Mouse (Mus musculus): ENCODE data around the gene Abcg4. TPM values are rescaled to one million over a fixed set of nuclear protein-coding genes. Genes with fewer than 3 reads are reported as not detected.

Abcg4 gene
- polyA plus RNA-seq (2014; fragmentation: Illumina TruSeq; extraction: RNeasy Lipid Tissue Mini Kit (QIAGEN cat#74804); ENCODE audit: low read depth, low replicate concordance), result 2.2 TPM

DNA sequence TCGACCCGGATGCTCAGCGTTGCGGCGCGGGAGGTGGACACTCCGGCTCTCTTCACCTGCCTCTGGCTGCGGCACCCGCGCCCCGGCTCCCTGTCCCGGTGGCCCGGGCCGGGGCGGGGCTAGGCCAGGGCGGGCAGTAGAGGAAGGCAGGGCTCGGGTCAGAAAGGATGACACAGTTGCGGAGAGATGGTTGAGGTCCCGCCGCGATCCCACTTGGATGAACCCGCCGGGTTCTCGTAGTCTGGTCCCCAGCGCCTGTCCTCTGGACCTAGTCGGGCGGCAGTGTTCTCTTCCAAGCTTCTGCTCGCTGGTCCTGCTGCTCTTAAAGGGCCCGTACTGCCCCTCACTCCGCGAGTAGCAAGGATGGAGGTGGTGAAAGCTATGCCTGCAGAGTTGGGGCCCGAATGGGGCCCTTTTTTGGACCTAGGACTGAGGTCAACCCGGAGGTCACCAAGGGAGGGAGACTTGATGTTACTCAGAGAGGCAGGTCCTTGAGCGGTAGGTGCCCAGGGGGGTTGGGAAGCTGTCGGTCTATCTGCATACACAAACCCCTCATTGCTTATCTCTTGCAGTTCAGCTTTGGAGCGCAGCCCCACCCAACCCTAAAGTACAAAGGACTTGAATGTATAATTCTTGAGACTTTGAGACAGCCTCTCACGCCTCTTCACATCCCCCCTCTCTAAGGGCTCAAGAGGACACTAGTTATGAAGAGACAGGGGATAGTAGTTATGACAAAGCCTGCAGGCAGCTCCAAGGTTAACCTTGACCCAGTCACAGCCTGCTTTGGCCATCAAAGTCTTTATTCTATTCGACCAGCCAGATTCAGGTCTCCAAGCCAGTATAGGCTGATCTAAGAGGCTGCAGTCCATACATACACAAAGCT is at the start of gene Abcg4:
TSS of gene Abcg4 (minus strand) at position 540 of the 883 bp plus-strand sequence.

DNA sequence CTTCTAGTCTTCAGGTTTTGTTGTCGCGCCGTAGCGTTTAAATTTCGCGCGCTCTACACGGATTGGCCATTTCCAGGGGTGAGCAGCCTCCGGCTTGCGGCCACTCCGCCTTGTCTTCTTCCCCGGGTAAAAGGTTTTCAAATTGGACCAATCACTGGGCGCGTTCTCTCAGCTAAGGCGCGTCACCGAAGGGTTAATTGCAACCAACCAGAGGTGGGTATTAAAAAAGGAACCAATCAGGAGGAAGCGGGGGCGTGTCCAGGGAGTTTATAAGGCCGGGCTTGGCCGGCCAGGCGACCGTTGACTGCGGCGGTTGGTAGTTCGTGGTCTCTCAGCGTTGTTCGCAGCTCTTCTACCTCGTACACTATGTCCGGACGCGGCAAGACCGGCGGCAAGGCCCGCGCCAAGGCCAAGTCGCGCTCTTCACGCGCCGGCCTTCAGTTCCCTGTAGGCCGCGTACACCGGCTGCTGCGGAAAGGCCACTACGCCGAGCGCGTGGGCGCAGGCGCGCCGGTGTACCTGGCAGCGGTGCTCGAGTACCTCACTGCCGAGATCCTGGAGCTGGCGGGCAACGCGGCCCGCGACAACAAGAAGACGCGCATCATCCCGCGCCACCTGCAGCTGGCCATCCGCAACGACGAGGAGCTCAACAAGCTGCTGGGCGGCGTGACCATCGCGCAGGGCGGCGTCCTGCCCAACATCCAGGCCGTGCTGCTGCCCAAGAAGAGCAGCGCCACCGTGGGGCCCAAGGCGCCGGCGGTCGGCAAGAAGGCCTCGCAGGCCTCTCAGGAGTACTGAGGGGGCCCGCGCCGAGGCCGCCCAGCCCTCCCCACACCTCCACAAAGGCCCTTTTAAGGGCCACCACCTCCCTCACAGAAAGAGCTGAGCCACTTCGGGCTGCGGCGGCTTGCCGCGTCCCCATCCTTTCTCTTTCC is 46.2 kb upstream of the Abcg4 start, which contains the start of gene H2afx:
TSS of gene H2afx (plus strand) at position 299 of the 935 bp plus-strand sequence.

DNA sequence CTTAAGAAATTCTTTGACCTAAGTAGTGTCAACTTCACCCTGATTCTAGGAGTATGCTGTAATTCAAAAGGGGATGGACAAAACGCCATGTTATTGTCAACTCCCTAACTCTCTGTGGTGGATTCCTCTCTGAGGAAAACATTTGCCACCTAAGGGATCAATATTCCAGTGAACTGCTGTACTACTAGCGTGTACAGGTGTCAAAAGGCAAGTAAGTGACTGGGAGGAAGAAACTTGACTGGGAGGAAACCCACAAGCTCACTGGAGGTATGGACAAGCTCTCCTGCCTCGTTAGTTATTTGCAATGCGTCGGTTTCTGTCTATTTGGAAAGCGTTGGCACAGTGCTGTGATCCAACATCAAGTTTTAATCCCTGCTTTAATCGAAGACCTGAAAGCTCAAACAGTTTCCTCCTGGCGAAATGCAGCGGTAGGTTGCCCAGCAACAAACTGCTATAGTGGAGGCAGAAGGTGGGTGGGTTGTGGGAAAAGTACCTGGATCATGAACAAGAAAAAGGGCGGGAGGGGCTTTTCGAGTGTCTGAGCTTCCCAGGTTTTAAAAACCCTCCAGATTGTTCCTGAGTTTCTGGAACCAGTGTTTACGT is 37.5 kb upstream of the Abcg4 start, which contains the start of gene Dpagt1:
TSS of gene Dpagt1 (plus strand) at position 252 of the 603 bp plus-strand sequence.

DNA sequence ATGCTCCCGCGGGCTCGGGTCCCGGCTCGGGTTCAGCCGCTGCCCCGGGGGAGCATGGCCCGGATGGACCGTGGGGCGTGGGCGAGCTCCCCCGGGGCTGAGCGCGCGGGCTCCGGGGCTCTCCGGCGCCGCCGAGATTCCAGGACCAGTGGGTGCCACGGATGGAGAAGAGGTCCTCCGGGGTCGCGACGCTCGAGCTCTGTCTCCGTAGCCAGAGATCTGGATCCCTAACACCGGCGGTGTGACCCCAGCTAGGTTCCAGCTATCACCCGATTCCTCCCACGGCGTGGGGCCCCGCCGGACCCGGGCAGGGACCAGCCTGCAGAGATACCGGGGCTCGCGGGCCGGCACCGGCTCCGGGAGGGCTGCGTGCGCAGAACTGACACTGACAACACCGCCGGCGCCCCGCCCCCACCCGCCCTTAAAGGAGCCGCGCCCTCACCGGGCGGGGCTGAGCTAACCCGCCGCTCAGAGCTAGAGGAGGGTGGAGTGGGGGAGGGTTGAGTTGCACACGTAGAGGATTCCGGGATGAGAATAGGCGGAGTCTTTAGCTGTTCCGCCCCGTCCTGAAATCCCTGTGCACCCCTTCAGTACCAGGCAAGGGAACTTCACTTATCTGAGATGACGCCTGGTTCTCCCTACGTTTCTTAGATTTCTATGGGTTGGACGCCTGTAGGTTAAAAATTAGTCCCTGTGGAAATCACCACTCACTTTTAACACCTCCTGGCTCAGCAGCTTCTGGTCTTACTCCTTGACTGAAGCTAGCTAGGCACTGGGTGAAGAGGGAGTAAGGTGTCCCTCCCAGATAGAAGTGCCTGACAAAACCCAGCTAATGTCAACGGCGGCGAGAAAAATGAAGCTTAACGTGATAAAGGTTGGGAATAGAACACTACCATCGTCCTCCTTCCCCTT is 31.7 kb upstream of the Abcg4 start, which contains the start of gene C2cd2l:
TSS of gene C2cd2l (minus strand) at position 399 of the 912 bp plus-strand sequence.

DNA sequence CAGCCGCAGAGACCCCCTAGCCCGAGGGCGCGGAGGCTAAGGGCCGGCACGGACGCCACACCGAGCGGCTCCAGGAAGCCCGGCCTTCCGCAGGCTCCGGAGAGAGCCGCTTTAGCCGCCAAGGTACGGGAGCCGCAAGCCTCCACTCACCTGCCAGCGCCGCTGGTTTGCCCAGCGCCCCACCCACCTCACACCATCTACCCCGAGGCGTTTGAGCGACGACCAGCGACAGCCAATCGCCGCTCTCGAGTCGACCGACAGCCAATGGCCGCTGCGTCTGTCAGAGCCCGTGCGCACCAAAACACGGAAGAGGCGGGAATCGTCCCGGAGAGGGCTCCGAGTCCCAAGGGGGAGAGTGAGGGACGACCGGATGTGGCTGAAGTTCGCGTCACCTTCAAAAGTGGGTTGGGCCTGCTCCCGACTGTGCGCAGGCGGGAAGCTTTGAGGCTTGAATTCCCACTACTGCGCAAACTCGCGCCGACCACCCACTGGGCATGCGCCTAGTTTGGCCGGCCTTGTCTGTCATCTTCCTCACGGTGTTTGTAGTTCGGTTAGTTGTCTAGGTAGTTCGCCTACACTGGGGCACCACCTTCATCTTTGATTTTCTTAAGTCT is 17.2 kb upstream of the Abcg4 start, which contains the start of gene Hinfp:
TSS of gene Hinfp (minus strand) at position 206 of the 614 bp plus-strand sequence.

DNA sequence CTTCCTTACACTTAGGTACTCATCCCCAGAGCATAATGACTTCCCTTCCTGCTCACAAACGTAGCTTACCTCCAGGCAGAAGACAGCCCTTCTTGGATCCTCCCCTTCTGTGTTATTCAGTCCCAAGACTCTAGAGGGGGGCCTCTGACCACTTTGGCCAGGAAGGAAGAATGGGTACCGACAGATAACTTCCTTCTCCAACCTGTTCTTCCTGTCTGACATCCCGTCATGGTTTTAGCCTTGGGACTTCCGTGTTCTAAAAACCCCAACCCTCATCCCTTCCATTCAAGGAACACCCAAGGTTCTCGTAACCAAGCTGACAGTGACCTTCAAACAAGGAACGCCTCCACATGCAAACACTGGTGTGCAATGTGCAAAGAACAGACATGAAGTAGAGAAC is 20.0 kb downstream of the Abcg4 start, which contains the start of gene Nlrx1:
TSS of gene Nlrx1 (minus strand) at position 168 of the 400 bp plus-strand sequence.

DNA sequence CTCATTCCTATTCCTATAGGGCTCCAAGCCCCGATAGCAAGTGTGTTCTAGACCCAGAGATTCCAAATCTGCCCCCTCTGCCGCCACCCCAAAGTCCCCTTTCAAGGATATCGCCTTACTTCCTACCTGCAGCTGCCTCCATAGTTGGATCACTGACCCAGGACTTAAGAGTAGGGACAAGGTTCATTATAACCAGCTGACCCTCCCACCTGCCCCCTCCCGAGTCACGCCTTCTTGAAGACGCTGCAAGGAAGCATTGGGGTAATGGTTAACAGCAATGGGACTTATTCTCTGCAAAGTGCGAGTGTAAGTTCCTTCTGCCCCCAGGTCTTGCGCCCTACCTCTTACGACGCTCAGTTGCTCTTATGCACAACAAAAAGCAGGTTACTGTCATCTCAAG is 37.1 kb downstream of the Abcg4 start, which contains the start of gene Pdzd3:
TSS of gene Pdzd3 (minus strand) at position 158 of the 400 bp plus-strand sequence.

DNA sequence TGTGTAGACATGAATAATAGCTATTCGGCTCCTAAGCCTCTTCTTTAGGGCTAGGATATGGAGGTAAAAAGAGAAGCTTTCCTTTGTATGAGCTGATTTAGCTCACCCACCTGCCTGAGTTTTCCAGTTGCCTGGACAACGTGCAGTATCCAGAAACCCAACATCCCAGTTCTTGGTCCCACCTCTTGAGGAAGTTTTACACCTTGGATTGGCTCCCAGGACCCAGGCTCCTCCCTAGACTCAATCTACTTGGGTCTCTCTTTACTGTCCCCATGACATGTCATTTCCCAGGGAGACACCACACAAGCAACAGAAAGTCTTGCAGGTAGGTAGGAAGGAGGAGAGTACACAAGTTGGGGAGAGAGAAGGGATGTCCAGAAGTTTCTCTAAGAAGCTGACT is 48.0 kb downstream of the Abcg4 start, which contains the start of gene Ccdc153:
TSS of gene Ccdc153 (plus strand) at position 278 of the 400 bp plus-strand sequence.

DNA sequence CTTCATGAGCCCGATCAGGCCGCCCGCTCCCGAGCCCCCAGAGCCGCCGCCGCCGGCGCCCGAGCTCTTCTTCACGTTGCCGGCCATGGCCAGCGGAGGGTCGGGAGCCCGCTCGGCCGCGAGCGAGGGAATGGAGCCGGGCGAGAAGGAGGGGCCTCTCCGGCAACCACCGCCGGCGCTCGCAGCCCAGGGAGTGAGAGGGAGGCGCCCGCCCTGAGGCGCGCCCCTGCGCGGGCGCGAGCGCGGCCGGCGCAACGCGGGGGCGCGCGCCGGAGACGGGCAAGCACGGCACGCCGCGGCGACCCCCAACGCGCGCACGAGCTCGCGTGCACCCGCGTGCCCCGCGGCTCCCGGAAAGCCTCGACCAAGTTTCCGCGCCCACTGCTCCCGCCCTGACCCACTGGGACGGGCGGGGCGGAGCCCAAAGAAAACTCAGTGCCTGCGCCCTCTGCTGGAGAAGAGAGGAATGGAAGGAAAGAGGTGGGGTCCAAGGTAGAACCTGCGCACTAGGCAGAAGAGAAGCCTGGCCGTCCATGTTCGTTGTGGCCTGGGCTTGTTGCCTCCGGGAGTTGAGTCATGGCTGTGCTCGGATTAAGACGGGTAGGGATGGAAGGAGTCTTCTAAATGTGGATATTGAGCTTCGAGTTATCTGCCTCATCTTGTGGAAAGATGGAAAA is 54.5 kb downstream of the Abcg4 start, which contains the start of gene Cbl:
TSS of gene Cbl (minus strand) at position 248 of the 677 bp plus-strand sequence.

Other genes with a start within 250 kb of the Abcg4 start
- gene Thy1, start 245.2 kb downstream of the Abcg4 start, polyA plus RNA-seq (2014; fragmentation: Illumina TruSeq; extraction: RNeasy Lipid Tissue Mini Kit (QIAGEN cat#74804); ENCODE audit: low read depth, low replicate concordance), result 29.5 TPM
- 28.8 TPM for gene Usp2, start 221.6 kb downstream of the Abcg4 start, polyA plus RNA-seq (2014; fragmentation: Illumina TruSeq; extraction: RNeasy Lipid Tissue Mini Kit (QIAGEN cat#74804); ENCODE audit: low read depth, low replicate concordance)
- 63.7 TPM for gene Mfrp, start 186.9 kb downstream of the Abcg4 start, polyA plus RNA-seq (2014; fragmentation: Illumina TruSeq; extraction: RNeasy Lipid Tissue Mini Kit (QIAGEN cat#74804); ENCODE audit: low read depth, low replicate concordance)
- 22.6 TPM for gene C1qtnf5, start 181.4 kb downstream of the Abcg4 start, polyA plus RNA-seq (2014; fragmentation: Illumina TruSeq; extraction: RNeasy Lipid Tissue Mini Kit (QIAGEN cat#74804); ENCODE audit: low read depth, low replicate concordance)
- gene Gm49380, start 175.1 kb downstream of the Abcg4 start, polyA plus RNA-seq (2014; fragmentation: Illumina TruSeq; extraction: RNeasy Lipid Tissue Mini Kit (QIAGEN cat#74804); ENCODE audit: low read depth, low replicate concordance), result 0.19 TPM
- gene Rnf26, start 175.1 kb downstream of the Abcg4 start, polyA plus RNA-seq (2014; fragmentation: Illumina TruSeq; extraction: RNeasy Lipid Tissue Mini Kit (QIAGEN cat#74804); ENCODE audit: low read depth, low replicate concordance), result 17.6 TPM
- gene Mcam, start 154.1 kb downstream of the Abcg4 start, polyA plus RNA-seq (2014; fragmentation: Illumina TruSeq; extraction: RNeasy Lipid Tissue Mini Kit (QIAGEN cat#74804); ENCODE audit: low read depth, low replicate concordance), result 166 TPM
- 17.4 TPM for gene Cbl, start 54.6 kb downstream of the Abcg4 start, polyA plus RNA-seq (2014; fragmentation: Illumina TruSeq; extraction: RNeasy Lipid Tissue Mini Kit (QIAGEN cat#74804); ENCODE audit: low read depth, low replicate concordance)
- gene Ccdc153, start 47.9 kb downstream of the Abcg4 start, polyA plus RNA-seq (2014; fragmentation: Illumina TruSeq; extraction: RNeasy Lipid Tissue Mini Kit (QIAGEN cat#74804); ENCODE audit: low read depth, low replicate concordance), result 32.6 TPM
- 3.3 TPM for gene Pdzd3, start 37.1 kb downstream of the Abcg4 start, polyA plus RNA-seq (2014; fragmentation: Illumina TruSeq; extraction: RNeasy Lipid Tissue Mini Kit (QIAGEN cat#74804); ENCODE audit: low read depth, low replicate concordance)
- gene Nlrx1, start 20.0 kb downstream of the Abcg4 start, polyA plus RNA-seq (2014; fragmentation: Illumina TruSeq; extraction: RNeasy Lipid Tissue Mini Kit (QIAGEN cat#74804); ENCODE audit: low read depth, low replicate concordance), result 17.3 TPM
- gene Hinfp, start 17.1 kb upstream of the Abcg4 start, polyA plus RNA-seq (2014; fragmentation: Illumina TruSeq; extraction: RNeasy Lipid Tissue Mini Kit (QIAGEN cat#74804); ENCODE audit: low read depth, low replicate concordance), result 14.7 TPM
- 28.1 TPM for gene C2cd2l, start 31.7 kb upstream of the Abcg4 start, polyA plus RNA-seq (2014; fragmentation: Illumina TruSeq; extraction: RNeasy Lipid Tissue Mini Kit (QIAGEN cat#74804); ENCODE audit: low read depth, low replicate concordance)
- gene Dpagt1, start 37.4 kb upstream of the Abcg4 start, polyA plus RNA-seq (2014; fragmentation: Illumina TruSeq; extraction: RNeasy Lipid Tissue Mini Kit (QIAGEN cat#74804); ENCODE audit: low read depth, low replicate concordance), result 25.7 TPM
- 25.2 TPM for gene H2afx, start 46.1 kb upstream of the Abcg4 start, polyA plus RNA-seq (2014; fragmentation: Illumina TruSeq; extraction: RNeasy Lipid Tissue Mini Kit (QIAGEN cat#74804); ENCODE audit: low read depth, low replicate concordance)
- 47.6 TPM for gene Hmbs, start 55.6 kb upstream of the Abcg4 start, polyA plus RNA-seq (2014; fragmentation: Illumina TruSeq; extraction: RNeasy Lipid Tissue Mini Kit (QIAGEN cat#74804); ENCODE audit: low read depth, low replicate concordance)
- gene Vps11, start 73.1 kb upstream of the Abcg4 start, polyA plus RNA-seq (2014; fragmentation: Illumina TruSeq; extraction: RNeasy Lipid Tissue Mini Kit (QIAGEN cat#74804); ENCODE audit: low read depth, low replicate concordance), result 37.7 TPM
- gene Hyou1, start 90.9 kb upstream of the Abcg4 start, polyA plus RNA-seq (2014; fragmentation: Illumina TruSeq; extraction: RNeasy Lipid Tissue Mini Kit (QIAGEN cat#74804); ENCODE audit: low read depth, low replicate concordance), result 132 TPM
- gene Slc37a4, start 108.2 kb upstream of the Abcg4 start, polyA plus RNA-seq (2014; fragmentation: Illumina TruSeq; extraction: RNeasy Lipid Tissue Mini Kit (QIAGEN cat#74804); ENCODE audit: low read depth, low replicate concordance), result 66.0 TPM
- 1,387 TPM for gene Rps25, start 118.5 kb upstream of the Abcg4 start, polyA plus RNA-seq (2014; fragmentation: Illumina TruSeq; extraction: RNeasy Lipid Tissue Mini Kit (QIAGEN cat#74804); ENCODE audit: low read depth, low replicate concordance)
- 77.7 TPM for gene Trappc4, start 119.0 kb upstream of the Abcg4 start, polyA plus RNA-seq (2014; fragmentation: Illumina TruSeq; extraction: RNeasy Lipid Tissue Mini Kit (QIAGEN cat#74804); ENCODE audit: low read depth, low replicate concordance)
- gene Ccdc84, start 130.0 kb upstream of the Abcg4 start, polyA plus RNA-seq (2014; fragmentation: Illumina TruSeq; extraction: RNeasy Lipid Tissue Mini Kit (QIAGEN cat#74804); ENCODE audit: low read depth, low replicate concordance), result 31.8 TPM
- gene Foxr1, start 152.5 kb upstream of the Abcg4 start, polyA plus RNA-seq (2014; fragmentation: Illumina TruSeq; extraction: RNeasy Lipid Tissue Mini Kit (QIAGEN cat#74804); ENCODE audit: low read depth, low replicate concordance), result 0.45 TPM
- 1.1 TPM for gene Upk2, start 166.4 kb upstream of the Abcg4 start, polyA plus RNA-seq (2014; fragmentation: Illumina TruSeq; extraction: RNeasy Lipid Tissue Mini Kit (QIAGEN cat#74804); ENCODE audit: low read depth, low replicate concordance)
- 58.9 TPM for gene Bcl9l, start 194.2 kb upstream of the Abcg4 start, polyA plus RNA-seq (2014; fragmentation: Illumina TruSeq; extraction: RNeasy Lipid Tissue Mini Kit (QIAGEN cat#74804); ENCODE audit: low read depth, low replicate concordance)

Measured in adipose tissue, adult 10 weeks (tissue).